Mouse (Mus musculus) embryonic fibroblast, embryonic 13.5 days (primary cell): ENCODE measurements around the gene Acadvl.

Experiments used
- CTCF ChIP-seq: IDR thresholded peaks from 2 replicates; pipeline ENCODE4 v1.5.1; 2011; ENCODE audit warnings: mild to moderate bottlenecking, control low read depth, low read length, moderate library complexity, borderline replicate concordance; ENCODE audit not compliant: insufficient read depth
- POLR2A ChIP-seq: IDR thresholded peaks from 2 replicates; pipeline ENCODE4 v1.6.1; 2011; ENCODE audit warnings: low read depth, mild to moderate bottlenecking, control low read depth, low read length, moderate library complexity

- TF ChIP-seq CTCF (no peak), POLR2A (no peak)
Observed at GRCm38 (mm10) chr11:70043665-70044064, 28.5 kb upstream of the Acadvl start.
